In genomic region chr19:44734682-44735081, GRCm38 (mm10) we compare ENCODE assay signal across 12 mouse cellular contexts. TPM values are rescaled to one million over a fixed set of nuclear protein-coding genes. Genes with fewer than 3 reads are reported as not detected.
DNase-seq lines count a peak whose midpoint lies in the region; ATAC-seq and TF ChIP-seq lines count a peak whose summit lies in the region.
"Had no signal": no experiment of that assay in that cellular context is flagged by ENCODE, and none has a peak within 500 bp of the region (broad histone marks: within the 10 kb centered on the region; RNA-seq: fewer than 3 reads in every experiment).

No protein-coding gene starts in this region.

- DNase-seq in heart, adult 11 months = no peak
- no peak for DNase-seq in forebrain, postnatal 0 days
- peak; percentile 59 to 85 for DNase-seq in kidney, postnatal 25 days
- no peak for DNase-seq in thymus, postnatal 14 days
- DNase-seq in urinary bladder, postnatal 10 days (ENCODE audit: low spot score) = no peak
- DNase-seq: thymus, postnatal 25 days had no signal

- H3K4me3 ChIP-seq in heart, embryonic 16.5 days (ENCODE audit: low read length) = peak overlapping the region; percentile 21
- peak overlapping the region; percentile 16 for H3K4me3 ChIP-seq in forebrain, postnatal 0 days (ENCODE audit: low read depth, low read length)
- peak overlapping the region; percentile 21 for H3K4me3 ChIP-seq in neural tube, embryonic 14.5 days (ENCODE audit: low read depth, low read length)

- H3K4me2 ChIP-seq in heart, embryonic 16.5 days (ENCODE audit: low read depth, low read length) = peak overlapping the region; percentile 49; the same call in 1 of the 2 replicates
- peak overlapping the region; percentile 41 for H3K4me2 ChIP-seq in forebrain, postnatal 0 days (ENCODE audit: low read depth)
- H3K4me2 ChIP-seq in neural tube, embryonic 14.5 days (ENCODE audit: low read depth, low read length) = peak overlapping the region; percentile 42

- peaks cover 3% of the 10 kb centered on the region; the same call in 1 of the 2 replicates for H3K9me3 ChIP-seq in heart, embryonic 16.5 days (replicated peaks; ENCODE audit: control insufficient read depth, low read length)
- H3K9me3 ChIP-seq in forebrain, postnatal 0 days (ENCODE audit: low read length) = no peaks in the 10 kb centered on the region
- H3K9me3 ChIP-seq in neural tube, embryonic 14.5 days (ENCODE audit: control insufficient read depth, low read length) = no peaks in the 10 kb centered on the region

- no peak for ATAC-seq in heart, embryonic 16.5 days (replicated peaks; ENCODE audit: extremely low read depth, insufficient read depth, low FRiP score)
- no peak for ATAC-seq in forebrain, postnatal 0 days
- no peak for ATAC-seq in neural tube, embryonic 14.5 days (ENCODE audit: low read depth)
- no peak for ATAC-seq in megakaryocyte progenitor cell, adult 5-6 weeks (replicated peaks; ENCODE audit: poor library complexity)

- H3K27me3 ChIP-seq in heart, embryonic 16.5 days (ENCODE audit: control insufficient read depth, insufficient read depth, low read length) = peaks cover 94% of the 10 kb centered on the region
- peaks cover 86% of the 10 kb centered on the region for H3K27me3 ChIP-seq in forebrain, postnatal 0 days (ENCODE audit: insufficient read depth, low read length)
- H3K27me3 ChIP-seq in neural tube, embryonic 14.5 days (ENCODE audit: control insufficient read depth, insufficient read depth, low read length) = peaks cover 52% of the 10 kb centered on the region

- no peak overlapping the region for H3K27ac ChIP-seq in heart, embryonic 16.5 days (ENCODE audit: low read length)
- no peak overlapping the region for H3K27ac ChIP-seq in forebrain, postnatal 0 days (ENCODE audit: low read depth, low read length)
- H3K27ac ChIP-seq in neural tube, embryonic 14.5 days (ENCODE audit: low read depth, low read length) = no peak overlapping the region

- no peak overlapping the region for H3K9ac ChIP-seq in heart, embryonic 16.5 days (ENCODE audit: low read length)
- no peak overlapping the region for H3K9ac ChIP-seq in forebrain, postnatal 0 days
- H3K9ac ChIP-seq in neural tube, embryonic 14.5 days (replicated peaks; ENCODE audit: low read depth, low read length) = 0 out of 2 replicates have a peak overlapping the region, but pooled peaks have one; percentile 17

- H3K4me1 ChIP-seq in heart, embryonic 16.5 days (ENCODE audit: control insufficient read depth, insufficient read depth, low read length) = peaks cover 5% of the 10 kb centered on the region
- H3K4me1 ChIP-seq in forebrain, postnatal 0 days (ENCODE audit: insufficient read depth) = no peaks in the 10 kb centered on the region
- H3K4me1 ChIP-seq in neural tube, embryonic 14.5 days (ENCODE audit: control insufficient read depth, insufficient read depth, low read length) = peaks cover 8% of the 10 kb centered on the region; the same call in 1 of the 2 replicates

- no peak for TF ChIP-seq CTCF in forebrain, postnatal 0 days (IDR thresholded peaks at IDR 0.05; ENCODE audit: low read depth)

- 2% methylated on average over 33 of the region's 33 CpGs for WGBS in heart, embryonic 16.5 days
- 3% methylated on average over 33 of the region's 33 CpGs for WGBS in forebrain, postnatal 0 days
- 1% methylated on average over 33 of the region's 33 CpGs for WGBS in neural tube, embryonic 14.5 days

- H3K36me3 ChIP-seq in heart, embryonic 16.5 days (ENCODE audit: control insufficient read depth, insufficient read depth) = no peaks in the 10 kb centered on the region
- H3K36me3 ChIP-seq in forebrain, postnatal 0 days (ENCODE audit: insufficient read depth) = no peaks in the 10 kb centered on the region
- H3K36me3 ChIP-seq in neural tube, embryonic 14.5 days (ENCODE audit: control insufficient read depth, insufficient read depth, low read length) = no peaks in the 10 kb centered on the region

RNA-seq across cellular contexts. Expression of gene Pax2, which starts 21.2 kb away (rescaled TPM):
- polyA plus RNA-seq in heart, embryonic 16.5 days (2015; fragmentation: Nextera tagmentation; extraction: Ambion mirVana) = not detected in 2 replicates
- total RNA-seq in forebrain, postnatal 0 days (2014; rRNA removed) = 0.05 TPM in 1 of 2 replicates, not detected in the other
- polyA plus RNA-seq in forebrain, postnatal 0 days (2015; fragmentation: Nextera tagmentation; extraction: Ambion mirVana) = 0.06 TPM in 2 replicates
- 23.8 and 27.0 TPM in 2 replicates for polyA plus RNA-seq in neural tube, embryonic 14.5 days (2014; fragmentation: Nextera tagmentation; extraction: Ambion mirVana)
- total RNA-seq in megakaryocyte progenitor cell, adult 5-6 weeks (2015) = not detected in 2 replicates
- total RNA-seq in megakaryocyte progenitor cell, adult 5-6 weeks (2017) = not detected in 2 replicates
- total RNA-seq: CH12.LX had no signal
- polyA plus RNA-seq: intestine, embryonic 14.5 days; liver, embryonic 16.5 days had no signal

Comparison
In these comparisons a context has a peak if more than half of its experiments do, and no peak if none do; other contexts are left out.
1. DNase-seq: peak in kidney, postnatal 25 days (2 of 2); none in heart, adult 11 months (single experiment), forebrain, postnatal 0 days (single experiment), thymus, postnatal 14 days (single experiment) and urinary bladder, postnatal 10 days (single experiment).
2. RNA of gene Pax2, which starts 21.2 kb away (polyA plus RNA-seq): 23.8 to 27.0 TPM in neural tube, embryonic 14.5 days; 0.06 TPM in forebrain, postnatal 0 days and not detected in heart, embryonic 16.5 days; every median in the first group is over 10 times any median in the second.
3. Peak in every context shown above with its lines, with median percentiles within 50 percentile points of each other: H3K4me2 ChIP-seq and H3K4me3 ChIP-seq.